Mouse (Mus musculus): ENCODE results near the gene Snn. TPM values are rescaled to one million over a fixed set of nuclear protein-coding genes. Genes with fewer than 3 reads are reported as not detected.
A peak's percentile ranks its signal among the peaks of the same experiment; 100 is the strongest.

Snn gene
- polyA plus RNA-seq, 1 experiment, result 17.7 TPM

- H3K27ac ChIP-seq (ENCODE audit: insufficient read depth, low read length), result no peak overlapping the region
- H3K9ac ChIP-seq (ENCODE audit: low read depth, poor library complexity, severe bottlenecking), result no peak overlapping the region
- no peaks in the 10 kb centered on the region for H3K36me3 ChIP-seq (ENCODE audit: control insufficient read depth, insufficient read depth, low read length, poor library complexity, severe bottlenecking)
- peaks cover 8% of the 10 kb centered on the region for H3K4me1 ChIP-seq (ENCODE audit: control insufficient read depth, insufficient read depth, low read length)
- no peak for TF ChIP-seq CTCF (IDR thresholded peaks at IDR 0.05; ENCODE audit: low read depth, low read length)
- TF ChIP-seq POLR2A (IDR thresholded peaks at IDR 0.05; ENCODE audit: insufficient read depth, low read length), result no peak
- TF ChIP-seq EP300 (IDR thresholded peaks at IDR 0.05; ENCODE audit: insufficient read depth, low read depth, low read length), result no peak
- no peaks in the 10 kb centered on the region for H3K9me3 ChIP-seq (replicated peaks; ENCODE audit: control insufficient read depth, insufficient read depth, low read length, poor library complexity, severe bottlenecking)
- H3K27me3 ChIP-seq (ENCODE audit: control insufficient read depth, insufficient read depth, low read length, poor library complexity, severe bottlenecking), result no peaks in the 10 kb centered on the region
- H3K4me3 ChIP-seq (ENCODE audit: low read depth, low read length), result no peak overlapping the region
Observed at GRCm38 (mm10) chr16:11016353-11016752, 44.4 kb upstream of the Snn start.

- H3K4me1 ChIP-seq (ENCODE audit: control insufficient read depth, insufficient read depth, low read length), result peaks cover 8% of the 10 kb centered on the region
- no peak overlapping the region for H3K4me3 ChIP-seq (ENCODE audit: low read depth, low read length)
- TF ChIP-seq CTCF (IDR thresholded peaks at IDR 0.05; ENCODE audit: low read depth, low read length) (no peak), EP300 (IDR thresholded peaks at IDR 0.05; ENCODE audit: insufficient read depth, low read depth, low read length) (peak; percentile 79; the same call in 1 of the 2 replicates), POLR2A (IDR thresholded peaks at IDR 0.05; ENCODE audit: insufficient read depth, low read length) (no peak)
- H3K9me3 ChIP-seq (replicated peaks; ENCODE audit: control insufficient read depth, insufficient read depth, low read length, poor library complexity, severe bottlenecking), result no peaks in the 10 kb centered on the region
- no peak overlapping the region for H3K9ac ChIP-seq (ENCODE audit: low read depth, poor library complexity, severe bottlenecking)
- H3K27ac ChIP-seq (ENCODE audit: insufficient read depth, low read length), result 0 out of 2 replicates have a peak overlapping the region, but pooled peaks have one; percentile 38
- H3K36me3 ChIP-seq (ENCODE audit: control insufficient read depth, insufficient read depth, low read length, poor library complexity, severe bottlenecking), result no peaks in the 10 kb centered on the region
- H3K27me3 ChIP-seq (ENCODE audit: control insufficient read depth, insufficient read depth, low read length, poor library complexity, severe bottlenecking), result no peaks in the 10 kb centered on the region
Observed at GRCm38 (mm10) chr16:11017807-11018595, 42.7 kb upstream of the Snn start.

DNA sequence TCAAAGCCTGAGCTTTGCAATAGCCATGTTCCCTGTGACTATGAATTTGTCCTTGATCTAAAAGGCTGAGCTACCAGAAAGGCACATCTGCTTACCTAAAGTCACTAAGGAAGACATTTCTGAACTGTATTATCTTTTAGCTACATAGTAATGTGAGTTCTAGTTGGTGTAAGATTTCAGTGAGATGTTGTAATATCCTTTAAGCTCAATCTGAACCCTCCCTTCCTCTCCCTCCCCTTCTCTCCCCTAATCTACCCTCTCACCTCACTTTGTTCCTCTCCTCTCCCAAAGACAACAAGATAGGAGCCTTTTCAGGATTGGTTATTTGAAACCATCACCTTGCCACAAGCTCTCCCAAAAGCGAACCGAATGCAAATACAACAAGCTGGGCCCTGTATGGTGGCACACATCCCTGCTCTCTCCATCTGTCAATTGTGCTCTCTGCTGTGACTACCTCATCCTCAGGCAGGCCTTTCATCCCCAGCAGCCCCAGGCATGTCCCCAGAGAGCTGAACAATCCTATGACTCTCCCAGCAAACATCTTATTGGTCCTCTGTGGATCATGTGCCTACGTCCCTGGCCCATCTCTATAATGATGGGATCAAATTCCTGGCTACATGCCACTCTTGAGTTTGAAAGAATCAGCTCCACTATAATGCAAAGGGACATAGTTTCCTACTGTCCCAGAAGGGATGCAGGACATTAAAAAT lies 39.2 kb upstream of the Snn start:
- no peaks in the 10 kb centered on the region for H3K9me3 ChIP-seq (replicated peaks; ENCODE audit: control insufficient read depth, insufficient read depth, low read length, poor library complexity, severe bottlenecking)
- H3K27me3 ChIP-seq (ENCODE audit: control insufficient read depth, insufficient read depth, low read length, poor library complexity, severe bottlenecking), result no peaks in the 10 kb centered on the region
- H3K9ac ChIP-seq (ENCODE audit: low read depth, poor library complexity, severe bottlenecking), result no peak overlapping the region
- TF ChIP-seq CTCF (IDR thresholded peaks at IDR 0.05; ENCODE audit: low read depth, low read length), result no peak
- TF ChIP-seq POLR2A (IDR thresholded peaks at IDR 0.05; ENCODE audit: insufficient read depth, low read length), result no peak
- TF ChIP-seq EP300 (IDR thresholded peaks at IDR 0.05; ENCODE audit: insufficient read depth, low read depth, low read length), result no peak
- H3K4me1 ChIP-seq (ENCODE audit: control insufficient read depth, insufficient read depth, low read length), result peaks cover 8% of the 10 kb centered on the region
- H3K4me3 ChIP-seq (ENCODE audit: low read depth, low read length), result no peak overlapping the region
- H3K36me3 ChIP-seq (ENCODE audit: control insufficient read depth, insufficient read depth, low read length, poor library complexity, severe bottlenecking), result no peaks in the 10 kb centered on the region
- no peak overlapping the region for H3K27ac ChIP-seq (ENCODE audit: insufficient read depth, low read length)

- H3K4me3 ChIP-seq (ENCODE audit: low read depth, low read length), result no peak overlapping the region
- no peak overlapping the region for H3K9ac ChIP-seq (ENCODE audit: low read depth, poor library complexity, severe bottlenecking)
- H3K27ac ChIP-seq (ENCODE audit: insufficient read depth, low read length), result no peak overlapping the region
- peaks cover 8% of the 10 kb centered on the region for H3K4me1 ChIP-seq (ENCODE audit: control insufficient read depth, insufficient read depth, low read length)
- H3K36me3 ChIP-seq (ENCODE audit: control insufficient read depth, insufficient read depth, low read length, poor library complexity, severe bottlenecking), result no peaks in the 10 kb centered on the region
- no peak for TF ChIP-seq POLR2A (IDR thresholded peaks at IDR 0.05; ENCODE audit: insufficient read depth, low read length)
- TF ChIP-seq EP300 (IDR thresholded peaks at IDR 0.05; ENCODE audit: insufficient read depth, low read depth, low read length), result no peak
- TF ChIP-seq CTCF (IDR thresholded peaks at IDR 0.05; ENCODE audit: low read depth, low read length), result no peak
- no peaks in the 10 kb centered on the region for H3K9me3 ChIP-seq (replicated peaks; ENCODE audit: control insufficient read depth, insufficient read depth, low read length, poor library complexity, severe bottlenecking)
- H3K27me3 ChIP-seq (ENCODE audit: control insufficient read depth, insufficient read depth, low read length, poor library complexity, severe bottlenecking), result no peaks in the 10 kb centered on the region
Observed at GRCm38 (mm10) chr16:11022113-11022489, 38.6 kb upstream of the Snn start.

DNA sequence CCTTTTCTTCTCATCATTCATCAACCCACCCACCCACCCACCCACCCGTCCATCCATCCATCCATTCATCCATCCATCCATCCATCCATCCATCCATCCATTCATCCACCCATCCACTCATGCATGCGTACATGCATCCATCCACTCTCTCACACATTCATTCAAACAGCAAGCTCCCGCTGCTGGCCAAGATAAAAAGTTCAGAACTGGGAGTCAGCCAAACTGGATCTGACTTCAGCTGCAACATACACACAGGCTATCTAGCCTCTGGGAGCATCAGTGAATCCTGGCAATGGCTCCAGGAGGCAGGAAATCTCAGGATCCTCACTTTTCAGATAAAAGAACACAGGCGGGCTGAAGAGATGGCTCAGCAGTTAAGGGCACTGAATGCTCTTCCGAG lies 37.1 kb upstream of the Snn start:
- TF ChIP-seq POLR2A (IDR thresholded peaks at IDR 0.05; ENCODE audit: insufficient read depth, low read length) (no peak), CTCF (IDR thresholded peaks at IDR 0.05; ENCODE audit: low read depth, low read length) (no peak), EP300 (IDR thresholded peaks at IDR 0.05; ENCODE audit: insufficient read depth, low read depth, low read length) (no peak)
- H3K27ac ChIP-seq (ENCODE audit: insufficient read depth, low read length), result no peak overlapping the region
- H3K9me3 ChIP-seq (replicated peaks; ENCODE audit: control insufficient read depth, insufficient read depth, low read length, poor library complexity, severe bottlenecking), result no peaks in the 10 kb centered on the region
- H3K4me1 ChIP-seq (ENCODE audit: control insufficient read depth, insufficient read depth, low read length), result peaks cover under 1% of the 10 kb centered on the region
- H3K9ac ChIP-seq (ENCODE audit: low read depth, poor library complexity, severe bottlenecking), result no peak overlapping the region
- H3K27me3 ChIP-seq (ENCODE audit: control insufficient read depth, insufficient read depth, low read length, poor library complexity, severe bottlenecking), result no peaks in the 10 kb centered on the region
- no peaks in the 10 kb centered on the region for H3K36me3 ChIP-seq (ENCODE audit: control insufficient read depth, insufficient read depth, low read length, poor library complexity, severe bottlenecking)
- no peak overlapping the region for H3K4me3 ChIP-seq (ENCODE audit: low read depth, low read length)

GRCm38 (mm10) chr16:11024841-11025240 lies 35.9 kb upstream of the Snn start:
- H3K27me3 ChIP-seq (ENCODE audit: control insufficient read depth, insufficient read depth, low read length, poor library complexity, severe bottlenecking), result no peaks in the 10 kb centered on the region

More at GRCm38 (mm10) chr16:11024841-11025240, 35.9 kb upstream of the Snn start:
- no peak overlapping the region for H3K27ac ChIP-seq (ENCODE audit: insufficient read depth, low read length)
- no peaks in the 10 kb centered on the region for H3K4me1 ChIP-seq (ENCODE audit: control insufficient read depth, insufficient read depth, low read length)
- H3K36me3 ChIP-seq (ENCODE audit: control insufficient read depth, insufficient read depth, low read length, poor library complexity, severe bottlenecking), result no peaks in the 10 kb centered on the region
- H3K9ac ChIP-seq (ENCODE audit: low read depth, poor library complexity, severe bottlenecking), result no peak overlapping the region
- H3K9me3 ChIP-seq (replicated peaks; ENCODE audit: control insufficient read depth, insufficient read depth, low read length, poor library complexity, severe bottlenecking), result no peaks in the 10 kb centered on the region
- TF ChIP-seq CTCF (IDR thresholded peaks at IDR 0.05; ENCODE audit: low read depth, low read length), result no peak
- no peak for TF ChIP-seq EP300 (IDR thresholded peaks at IDR 0.05; ENCODE audit: insufficient read depth, low read depth, low read length)
- TF ChIP-seq POLR2A (IDR thresholded peaks at IDR 0.05; ENCODE audit: insufficient read depth, low read length), result no peak
- no peak overlapping the region for H3K4me3 ChIP-seq (ENCODE audit: low read depth, low read length)

All from ES-Bruce4 (cell line).